Mouse (Mus musculus) WW6 (cell line): ENCODE measurements around the gene Vti1a.

Experiments
- DNase-seq: peaks from one replicate; pipeline ENCODE4 v3.0.0-alpha.2; 2013; ENCODE audit warnings: low read depth, low spot score

The Vti1a gene

DNA sequence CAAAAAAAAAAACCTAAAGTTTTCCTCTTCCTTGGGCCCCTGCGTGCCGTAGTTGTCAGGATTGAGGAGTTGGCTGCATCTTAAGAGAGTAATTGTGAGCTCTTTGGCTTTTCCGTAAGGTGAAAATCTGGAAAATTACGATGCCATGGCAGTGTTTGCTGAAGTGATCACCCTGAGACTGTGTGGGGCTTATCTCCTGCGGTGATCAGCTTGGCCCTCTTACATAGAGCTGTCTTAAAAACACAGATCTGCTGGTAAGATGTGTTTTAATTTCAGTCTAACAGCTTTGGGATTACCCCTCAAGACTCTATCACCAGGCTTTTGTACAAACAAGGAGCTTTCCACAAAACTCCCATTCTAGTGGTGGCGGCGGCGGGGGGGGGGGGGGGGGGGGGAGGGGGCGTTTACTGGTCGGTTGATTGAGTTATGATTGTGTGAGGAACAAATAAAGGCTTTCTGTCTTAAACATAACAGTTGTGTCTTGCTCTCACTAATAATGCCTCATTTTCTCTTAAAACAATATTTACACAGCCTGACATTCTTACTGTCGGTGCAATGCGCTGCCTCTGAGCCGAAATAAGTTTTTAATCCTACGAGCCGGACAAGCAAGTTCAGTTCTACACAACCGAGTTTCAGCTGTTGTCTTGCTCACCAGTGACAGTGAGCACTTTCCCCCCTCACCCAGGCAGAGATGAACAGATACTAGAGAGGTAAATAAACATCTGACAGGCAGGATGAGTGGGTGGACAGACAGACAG, 267.0 kb downstream of the Vti1a start:
- DNase-seq, result no peak

DNA sequence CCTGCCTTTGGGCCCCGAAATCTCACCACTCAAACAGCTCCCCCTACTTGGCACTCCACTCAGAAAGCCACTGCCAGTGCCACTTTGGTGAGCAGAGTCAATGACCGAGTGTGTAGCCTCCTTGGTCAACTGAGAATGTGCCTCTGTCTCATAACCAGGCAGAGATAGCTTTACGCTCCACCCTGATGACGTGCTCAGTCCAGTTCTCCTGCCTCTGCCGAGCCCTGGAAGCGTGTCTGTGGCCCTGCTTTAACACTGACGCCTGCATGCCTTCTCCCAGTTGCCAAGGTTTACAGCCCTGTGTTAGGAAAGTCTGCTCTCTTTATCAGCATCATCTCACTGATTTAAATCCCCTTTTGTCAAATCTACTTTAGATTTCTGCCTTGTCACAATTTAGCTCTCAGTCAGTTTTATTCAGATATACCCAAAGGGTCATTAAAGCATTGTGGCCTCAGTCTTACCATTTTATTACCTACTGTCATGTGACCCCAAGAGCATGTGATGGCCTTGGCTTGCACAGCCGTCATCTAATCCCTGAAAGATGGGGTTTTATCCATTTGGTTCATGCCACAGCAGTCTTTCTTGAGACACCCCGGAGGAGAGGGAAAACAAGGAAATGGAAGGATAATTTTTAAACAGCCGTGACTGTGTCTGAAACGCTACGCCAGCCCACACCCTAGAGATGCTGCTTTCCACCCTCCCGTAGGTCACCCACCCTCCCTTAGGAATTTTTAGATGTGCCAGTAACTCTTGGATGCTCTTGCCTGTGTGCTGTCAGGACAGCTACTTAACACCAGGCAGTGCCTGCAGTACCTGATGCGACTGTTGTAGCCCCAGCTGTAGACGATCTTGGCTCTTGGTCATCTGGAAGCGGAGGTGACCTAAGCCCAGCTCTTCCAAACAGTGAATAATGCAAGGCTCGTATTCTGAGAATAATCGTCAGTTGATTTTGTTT, 269.5 kb downstream of the Vti1a start:
- no peak for DNase-seq

DNA sequence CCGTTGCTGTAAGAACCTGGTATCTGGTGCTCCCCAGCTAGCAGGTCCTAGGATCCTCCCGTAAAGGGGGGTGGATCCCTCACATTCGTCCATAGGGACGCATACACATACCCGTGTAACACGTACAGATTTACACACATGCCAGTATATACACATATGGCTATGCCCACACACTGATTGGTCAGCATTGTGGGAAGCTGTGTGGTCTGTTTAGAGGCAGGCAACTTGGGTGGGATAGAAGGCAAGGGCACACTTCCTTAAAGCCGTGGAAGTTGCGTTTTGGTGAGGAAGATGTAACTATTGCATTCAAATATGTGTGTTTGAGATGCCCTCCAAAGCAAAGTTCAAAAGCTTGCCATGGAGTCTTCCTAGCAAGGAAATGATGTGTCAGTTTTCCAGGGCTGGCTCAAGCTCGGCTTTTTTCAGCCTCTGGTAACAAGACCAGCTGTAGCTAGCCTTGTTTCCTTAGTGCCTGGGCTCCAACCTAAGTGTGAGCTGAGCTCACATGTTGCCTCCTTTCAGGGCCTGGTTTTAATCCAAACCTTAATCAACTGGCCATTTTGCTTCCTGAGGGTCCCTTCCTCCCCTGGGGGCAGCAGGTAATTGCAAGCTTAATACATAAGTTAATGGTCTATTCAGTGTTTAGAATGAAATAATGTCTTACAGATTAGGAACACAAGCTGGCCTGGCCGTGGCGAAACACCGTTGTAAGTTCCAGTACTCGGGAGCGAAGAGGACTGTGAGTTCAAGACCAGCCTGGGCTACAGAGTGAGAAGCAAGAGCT, 271.7 kb downstream of the Vti1a start:
- DNase-seq, result no peak

DNA sequence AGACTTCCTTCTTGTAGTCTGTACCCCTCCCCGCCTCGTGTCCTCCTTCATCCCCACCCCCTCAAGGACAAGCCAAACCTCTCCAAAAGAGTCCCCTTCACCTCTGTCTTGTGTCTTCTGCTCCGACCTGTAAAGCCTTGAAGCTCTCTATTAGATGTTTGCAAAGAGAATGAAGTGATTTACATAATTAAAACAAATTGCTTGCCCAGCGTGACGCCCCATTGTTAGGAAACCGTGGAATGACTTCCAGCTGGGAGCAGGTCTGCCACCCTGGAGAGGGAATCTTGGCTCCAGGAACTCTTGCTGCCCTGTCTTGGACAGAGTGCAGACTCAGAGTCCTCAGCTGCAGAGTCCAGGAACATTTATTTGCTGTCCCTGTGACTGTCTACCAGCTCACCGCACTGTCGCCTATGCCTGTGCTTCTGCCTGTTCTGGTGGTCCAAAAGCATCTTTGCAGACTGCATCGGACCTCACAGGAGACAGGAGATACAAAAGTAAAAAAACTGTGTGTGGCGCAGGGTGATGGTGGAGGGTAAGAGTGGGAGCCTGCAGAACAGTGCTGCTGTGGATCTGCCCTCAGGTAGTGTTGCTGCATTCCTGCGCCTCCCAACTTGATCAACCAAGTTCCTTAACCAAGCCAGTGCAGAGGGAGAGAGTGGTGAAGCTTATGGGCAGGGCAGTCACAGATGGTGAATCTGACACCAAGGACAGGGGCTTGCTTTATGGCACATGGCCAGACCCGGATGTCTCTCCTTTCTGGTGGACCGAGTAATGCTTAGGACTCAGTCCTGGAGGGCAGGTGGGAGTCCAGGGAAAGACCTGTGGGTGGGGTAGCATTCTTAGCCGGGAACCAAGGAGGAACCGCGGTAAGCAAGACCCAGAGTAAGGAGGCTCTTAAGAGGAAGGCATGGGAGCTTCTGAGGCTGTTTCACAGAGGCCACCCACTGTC, 273.1 kb downstream of the Vti1a start:
- DNase-seq, result peak; percentile 54

DNA sequence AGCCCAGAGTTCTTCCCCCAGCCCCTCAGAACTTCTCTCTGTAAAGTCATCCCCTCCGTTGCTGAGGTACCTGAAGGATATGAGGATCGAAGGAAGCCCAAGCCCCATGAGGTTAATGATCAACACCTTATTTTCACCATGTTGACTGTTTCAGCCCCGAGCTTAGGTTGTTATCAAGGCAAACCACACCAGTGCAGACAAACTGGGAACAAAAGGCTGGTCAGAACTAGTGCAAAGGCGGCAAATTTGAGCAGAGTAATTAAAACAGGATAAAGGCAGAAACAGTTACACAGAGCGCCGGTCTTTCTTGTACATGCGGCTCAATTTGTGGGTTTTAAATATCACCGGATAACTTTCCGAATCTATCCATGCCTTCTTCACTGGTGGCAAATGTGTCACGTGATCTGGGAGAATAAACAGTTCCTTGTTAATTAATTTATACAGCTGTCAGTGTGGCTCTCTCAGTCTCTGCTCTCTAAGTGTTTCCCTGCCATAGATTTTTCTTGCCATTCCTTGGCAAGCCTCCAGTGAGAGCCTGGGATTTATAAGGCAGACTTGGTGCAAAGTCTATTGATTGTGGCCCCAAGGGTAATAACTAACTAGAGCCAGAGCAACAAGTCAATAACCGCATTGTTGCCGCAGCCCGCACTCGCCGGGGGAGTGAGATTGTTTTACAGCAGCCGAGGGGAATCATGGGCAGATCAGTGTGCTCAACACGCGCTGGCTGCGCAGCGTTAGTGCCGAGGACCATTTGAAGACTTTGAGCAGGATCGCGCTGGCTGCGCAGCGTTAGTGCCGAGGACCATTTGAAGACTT, 277.0 kb downstream of the Vti1a start:
- DNase-seq, result no peak

DNA sequence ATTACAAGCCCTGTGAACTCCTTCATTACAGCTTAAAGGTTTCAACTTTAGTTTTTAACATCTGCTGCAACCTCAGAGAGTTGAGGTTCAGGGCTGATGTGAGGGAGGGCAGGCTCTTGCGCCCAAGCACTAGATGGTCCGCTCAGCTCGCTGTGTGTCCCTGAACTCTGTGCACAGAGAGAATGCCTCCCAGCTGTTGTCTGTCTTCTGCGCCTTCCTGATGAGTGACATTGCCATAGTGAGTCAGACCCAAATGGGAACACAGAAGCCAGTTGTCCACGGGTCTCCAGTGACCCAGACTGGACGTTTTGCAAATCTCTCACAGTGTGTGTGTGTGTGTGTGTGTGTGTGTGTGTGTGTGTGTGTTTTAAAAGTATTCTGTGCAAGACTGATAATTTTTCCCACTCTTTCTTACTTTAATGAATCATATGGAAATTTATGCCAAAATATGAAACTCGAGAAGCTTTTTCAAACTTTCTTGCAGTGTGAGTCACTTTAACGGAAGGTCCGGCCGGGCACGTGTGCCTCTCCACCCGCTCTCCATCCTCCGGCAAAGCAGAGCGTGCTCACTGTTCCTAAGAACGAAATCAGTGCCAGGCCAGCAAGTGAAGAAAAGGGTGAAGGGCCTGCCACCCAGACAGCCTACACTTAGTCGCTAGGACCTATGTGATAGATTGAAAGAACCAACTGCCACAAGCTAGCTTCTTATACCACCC, 277.8 kb downstream of the Vti1a start:
- no peak for DNase-seq

DNA sequence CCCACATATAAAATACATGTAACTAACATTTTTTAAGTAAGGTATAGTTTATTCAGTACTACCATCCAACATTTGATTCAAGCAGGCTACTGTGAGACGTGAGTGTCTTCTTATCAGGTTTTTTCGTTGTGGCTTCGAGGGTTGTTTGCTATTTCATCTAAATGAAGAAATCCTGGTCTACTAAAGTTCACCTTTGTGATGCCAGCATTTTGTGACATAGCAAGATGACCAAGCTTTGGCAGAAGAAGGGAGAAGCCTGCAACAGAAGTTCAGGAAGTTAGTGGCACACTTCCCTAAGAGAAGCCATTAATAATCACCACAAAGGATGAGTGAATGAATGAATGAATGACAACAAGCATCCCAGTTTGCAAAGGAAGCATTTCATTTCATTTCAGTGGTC, 278.4 kb downstream of the Vti1a start:
- no peak for DNase-seq

DNA sequence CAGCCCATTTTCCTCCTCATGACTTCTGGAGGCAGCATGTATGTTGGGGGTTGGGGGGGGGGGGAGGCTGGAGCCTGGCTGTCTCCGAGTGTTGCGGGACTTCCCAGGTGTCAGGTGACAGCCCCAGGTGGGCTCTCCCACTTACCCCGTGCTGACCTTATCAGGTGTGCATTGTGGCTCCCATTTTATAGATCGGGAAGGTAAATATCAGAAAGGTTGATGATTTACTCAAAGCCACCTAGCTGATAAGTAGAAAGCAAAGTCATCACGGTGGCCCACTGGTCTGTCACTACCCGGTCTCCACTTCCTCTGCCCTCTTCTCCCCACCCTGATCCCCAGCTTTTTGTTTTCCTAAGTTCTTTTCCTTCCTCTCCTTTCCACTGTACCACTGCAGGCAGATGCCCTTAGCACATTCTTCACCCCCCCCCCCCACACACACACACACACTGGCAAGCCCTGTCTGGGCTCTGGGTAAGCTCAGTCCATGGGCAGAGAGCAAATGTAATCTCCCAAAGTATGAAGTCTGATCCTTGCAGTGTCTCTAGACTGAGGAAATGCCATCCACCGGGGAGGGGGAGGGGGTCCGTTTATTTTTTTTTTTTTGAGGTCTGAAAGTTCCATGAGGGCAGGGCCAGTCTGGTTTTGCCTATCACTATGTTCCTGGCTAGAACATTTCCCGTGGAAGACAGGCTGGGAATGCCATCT, 280.0 kb downstream of the Vti1a start:
- DNase-seq, result no peak

DNA sequence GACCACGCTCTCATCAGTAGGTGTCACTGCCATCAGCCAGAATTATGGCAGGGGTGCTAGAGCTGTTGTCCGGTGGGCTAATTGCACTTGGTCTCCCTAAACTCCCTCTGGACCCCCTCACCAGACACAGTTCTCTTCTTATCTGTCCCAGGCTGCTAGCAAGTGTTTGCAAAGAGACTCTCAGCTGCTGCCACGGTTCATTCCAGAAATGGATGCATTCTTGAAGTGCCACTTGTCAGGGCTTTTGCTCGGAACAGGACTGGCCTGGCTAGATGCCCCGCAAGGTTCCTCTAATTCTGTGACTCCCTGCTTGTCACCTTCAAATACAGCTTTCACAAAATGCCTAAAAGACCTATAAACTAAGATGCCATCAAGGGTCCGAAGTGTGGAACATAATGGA, 280.7 kb downstream of the Vti1a start:
- DNase-seq, result no peak

DNA sequence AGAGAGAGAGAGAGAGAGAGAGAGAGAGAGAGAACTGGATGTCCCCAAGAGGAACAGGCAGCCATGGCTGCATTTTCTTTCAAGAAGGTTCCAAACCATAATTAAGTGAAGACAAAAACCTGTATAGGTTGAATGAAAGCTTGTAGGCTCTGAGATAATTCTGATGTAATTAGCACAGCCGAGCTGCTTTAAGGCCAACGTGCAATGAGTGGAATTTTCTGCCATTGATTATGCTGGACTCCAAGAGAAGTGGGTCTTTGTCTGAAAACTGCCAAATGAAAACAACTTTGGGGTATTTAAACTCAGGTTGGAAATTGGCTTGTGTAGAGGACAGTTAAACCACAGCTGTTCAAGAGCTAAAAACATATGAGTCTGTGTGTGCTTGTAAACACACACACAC, 281.2 kb downstream of the Vti1a start:
- DNase-seq, result no peak

DNA sequence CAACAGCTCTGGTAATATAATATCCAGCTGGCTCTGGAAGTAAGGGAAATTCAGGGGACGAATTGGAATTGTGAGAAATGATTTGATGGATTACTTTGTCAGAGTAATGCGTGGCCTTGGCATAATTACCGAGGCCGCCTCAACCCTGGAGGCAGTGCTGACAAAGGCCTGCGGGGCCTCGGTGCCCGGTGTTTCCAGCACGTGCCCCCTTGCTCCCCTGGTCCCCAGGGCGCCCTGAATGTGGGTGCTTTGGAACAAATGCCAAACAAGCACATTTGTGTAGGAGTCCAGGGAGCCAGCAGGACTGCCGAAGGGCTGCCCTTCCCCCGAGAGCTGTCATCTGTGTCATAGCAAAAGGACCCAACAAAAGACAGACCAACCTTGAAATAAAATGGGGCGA, 281.9 kb downstream of the Vti1a start:
- DNase-seq, result no peak

DNA sequence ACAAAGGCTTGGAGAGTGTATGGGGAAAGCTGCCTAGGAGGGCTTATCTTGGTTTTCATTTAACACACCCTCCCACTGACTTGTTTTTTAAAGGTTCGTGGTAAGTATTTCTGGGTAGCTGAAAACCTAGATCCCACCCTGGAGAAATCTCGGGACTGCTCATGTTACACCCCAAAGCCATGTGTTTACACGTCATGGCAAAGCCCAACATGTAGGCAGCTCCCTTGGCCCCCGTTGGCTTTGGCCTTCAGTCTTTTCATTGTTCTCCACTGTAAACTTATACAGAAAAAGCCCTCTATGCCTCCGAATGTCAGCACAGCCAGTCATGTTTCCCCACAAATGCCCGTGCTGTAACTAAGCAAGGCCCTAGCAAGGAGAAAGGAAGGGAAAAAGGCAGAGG, 283.0 kb downstream of the Vti1a start:
- no peak for DNase-seq

DNA sequence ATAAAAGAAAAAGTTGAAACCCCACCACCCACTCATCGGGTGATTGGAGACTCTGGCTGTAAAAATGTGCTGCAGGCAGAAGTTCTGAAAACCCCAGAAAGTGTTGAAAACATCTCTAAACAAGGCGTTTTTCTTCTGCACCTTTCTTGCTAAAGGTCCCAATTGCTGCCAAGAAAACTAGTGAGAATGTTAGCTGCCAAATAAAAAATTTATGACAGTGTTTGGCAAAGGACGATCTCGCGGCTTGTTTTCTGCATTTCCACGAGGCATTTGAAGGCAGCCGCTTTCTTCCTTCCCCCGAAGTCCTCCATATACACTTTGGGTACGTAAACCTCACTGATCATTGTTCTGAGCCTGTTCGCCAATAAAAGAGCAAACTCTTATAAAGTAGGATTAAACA, 291.6 kb downstream of the Vti1a start:
- no peak for DNase-seq

DNA sequence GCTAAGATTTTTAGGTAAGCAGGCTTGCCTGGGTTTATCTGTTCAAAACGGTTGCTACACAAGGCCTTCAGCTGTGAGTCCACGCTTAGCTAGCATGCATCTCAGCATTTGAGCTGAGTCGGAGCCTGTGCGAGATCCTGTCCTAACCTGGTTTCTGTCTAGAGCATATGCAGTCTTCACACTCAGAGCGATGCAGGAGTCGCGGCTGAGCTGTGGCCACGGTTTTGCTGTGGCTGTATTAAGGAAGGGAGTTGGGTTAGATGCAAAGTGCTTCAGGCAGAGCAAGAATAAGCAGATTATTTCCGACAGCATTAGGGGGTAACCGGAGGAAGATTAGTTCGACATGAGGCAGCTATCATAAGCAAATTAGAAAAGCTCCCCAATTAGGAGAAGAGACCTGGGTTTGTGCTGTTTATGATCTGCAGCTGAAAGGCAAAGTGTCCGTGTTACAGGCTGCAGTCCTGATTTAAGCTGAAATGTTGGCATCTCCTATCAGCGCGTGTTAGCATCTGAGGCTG, 292.8 kb downstream of the Vti1a start:
- no peak for DNase-seq

DNA sequence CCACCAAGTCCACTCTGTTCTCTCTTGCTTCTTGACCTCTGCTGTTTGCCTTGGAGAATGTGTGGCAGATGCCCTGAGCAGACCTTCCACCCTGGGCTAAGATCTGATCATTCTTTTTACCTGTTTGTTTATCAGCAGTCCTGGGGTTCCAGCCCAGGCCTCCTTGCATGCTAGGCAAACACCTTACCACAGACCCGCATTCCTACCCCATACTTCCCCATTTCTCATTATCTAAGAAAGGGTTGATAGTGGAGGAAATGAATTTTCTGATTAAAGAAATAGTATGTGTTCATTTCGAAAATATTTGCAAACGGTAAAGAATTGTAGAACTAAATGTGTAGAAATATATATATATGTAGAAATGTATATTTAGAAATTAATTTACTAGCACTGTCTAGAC, 293.7 kb downstream of the Vti1a start:
- no peak for DNase-seq

DNA sequence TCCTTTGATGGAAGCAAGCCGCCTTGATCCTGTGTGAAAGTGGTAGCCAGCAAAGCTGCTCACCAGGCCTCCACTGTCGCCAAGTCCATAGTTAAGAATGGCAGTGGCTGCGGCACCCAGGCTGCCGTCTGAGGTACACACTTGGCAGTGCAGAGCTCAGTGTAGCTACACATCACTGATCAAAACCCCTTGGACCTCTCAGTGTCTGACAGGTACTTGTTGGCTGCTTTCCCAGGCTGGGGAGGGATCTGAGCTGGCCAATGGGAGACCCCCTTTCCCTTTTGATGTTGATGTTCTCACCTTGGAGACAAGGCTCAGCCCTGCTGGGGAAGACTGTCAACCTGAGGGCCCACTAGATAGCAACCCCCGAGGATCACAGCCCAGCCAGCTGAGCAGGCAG, 299.6 kb downstream of the Vti1a start:
- DNase-seq, result no peak

DNA sequence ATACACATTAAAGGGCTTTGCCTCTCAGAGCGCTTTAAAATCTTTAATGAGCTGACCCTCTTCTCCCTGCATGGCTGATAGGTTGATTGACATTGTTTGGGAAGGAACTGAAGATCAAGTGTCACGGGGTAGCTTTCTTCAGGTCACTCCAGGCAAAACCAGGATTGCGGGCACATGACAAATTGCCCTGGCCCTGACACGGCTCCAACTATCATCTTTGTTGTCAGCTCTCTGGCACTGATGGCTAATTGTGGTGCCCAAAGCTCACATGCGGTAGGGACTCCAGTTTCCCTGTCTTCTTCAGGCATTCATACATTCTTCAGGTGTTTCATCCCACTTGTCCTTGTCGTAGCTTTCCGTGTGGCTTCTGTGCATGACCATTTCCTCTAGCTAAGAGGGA, 300.2 kb downstream of the Vti1a start:
- no peak for DNase-seq

DNA sequence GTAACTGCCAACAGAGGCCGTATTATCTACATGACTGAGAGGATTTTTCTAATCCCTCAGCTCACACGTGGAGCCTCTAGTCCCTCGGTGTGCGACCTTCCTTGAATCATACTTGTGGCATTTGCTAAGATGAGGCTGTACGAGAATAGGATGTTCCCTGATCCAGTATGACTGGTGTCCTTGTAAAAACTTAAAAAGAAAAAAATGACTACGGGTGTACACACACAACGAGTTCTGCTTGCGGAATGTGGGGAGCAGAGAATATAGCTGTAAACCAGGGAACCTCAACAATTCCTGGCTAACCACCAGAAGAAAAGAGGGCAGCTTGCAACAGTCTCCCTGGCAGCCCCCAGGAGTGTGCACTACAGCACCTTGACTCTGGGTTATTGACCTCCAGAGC, 300.8 kb downstream of the Vti1a start:
- no peak for DNase-seq

DNA sequence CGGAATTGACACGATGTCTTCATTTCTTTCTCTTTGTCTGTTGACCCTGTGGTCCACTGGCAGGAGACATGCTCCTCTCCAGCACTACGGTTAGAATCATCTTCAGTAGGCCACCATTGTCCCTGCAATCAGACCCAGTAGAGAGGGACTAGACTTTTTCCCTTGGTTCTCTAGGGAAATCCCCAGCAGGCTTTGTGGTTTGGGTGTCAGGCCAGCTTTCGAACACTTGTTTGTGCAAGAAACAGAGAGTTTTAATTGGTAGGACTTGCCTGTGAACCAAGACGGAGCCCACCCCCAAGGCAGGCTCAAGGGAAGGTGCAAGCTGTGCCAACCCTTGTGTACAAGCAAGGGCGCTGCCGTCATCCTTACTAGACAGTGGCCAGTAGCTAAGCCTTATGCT, 302.5 kb downstream of the Vti1a start:
- DNase-seq, result no peak
